Mouse (Mus musculus): ENCODE results near the gene Myh6.
A peak's percentile ranks its signal among the peaks of the same experiment; 100 is the strongest.

Gene Myh6

DNA sequence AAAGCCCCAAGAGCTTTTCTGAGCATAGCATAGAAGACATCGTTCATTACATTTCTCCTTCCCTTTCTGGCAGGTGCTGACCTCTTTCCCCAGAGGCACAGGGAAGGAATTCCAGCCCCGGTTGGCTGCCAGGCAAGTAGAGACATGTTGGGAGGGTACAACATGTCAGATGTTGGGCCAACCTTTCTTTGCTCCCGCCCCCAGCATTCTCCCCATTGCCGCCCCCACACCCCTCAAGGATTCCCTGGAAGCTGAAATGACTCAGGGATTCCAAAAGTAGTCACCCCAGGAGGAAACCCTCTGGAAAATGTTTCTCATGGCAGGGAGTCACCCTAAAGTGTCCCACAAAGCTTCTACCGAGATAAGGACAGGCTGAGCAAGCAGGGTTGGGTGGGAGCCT lies 36.9 kb downstream of the Myh6 start:
- no peak for DNase-seq

DNA sequence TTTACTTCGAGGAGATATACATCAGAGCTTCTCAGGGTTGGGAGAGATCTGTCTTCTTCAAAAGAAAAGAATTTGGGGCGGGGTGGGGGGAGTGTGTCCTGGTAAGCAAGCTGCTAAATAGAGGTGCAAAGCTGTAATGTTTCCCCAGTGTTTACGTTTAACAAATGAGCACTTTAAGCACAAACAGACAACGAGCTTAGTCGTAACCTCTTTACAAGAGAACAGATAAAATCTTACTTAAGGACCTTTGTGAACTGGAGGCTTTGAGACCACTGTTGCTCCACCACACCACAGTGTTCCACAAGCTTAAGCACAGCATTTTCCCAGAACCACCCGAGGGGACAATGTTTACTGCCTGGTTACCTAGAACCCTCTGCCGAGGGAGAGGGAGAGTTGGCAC lies 39.4 kb downstream of the Myh6 start:
- no peak for DNase-seq

DNA sequence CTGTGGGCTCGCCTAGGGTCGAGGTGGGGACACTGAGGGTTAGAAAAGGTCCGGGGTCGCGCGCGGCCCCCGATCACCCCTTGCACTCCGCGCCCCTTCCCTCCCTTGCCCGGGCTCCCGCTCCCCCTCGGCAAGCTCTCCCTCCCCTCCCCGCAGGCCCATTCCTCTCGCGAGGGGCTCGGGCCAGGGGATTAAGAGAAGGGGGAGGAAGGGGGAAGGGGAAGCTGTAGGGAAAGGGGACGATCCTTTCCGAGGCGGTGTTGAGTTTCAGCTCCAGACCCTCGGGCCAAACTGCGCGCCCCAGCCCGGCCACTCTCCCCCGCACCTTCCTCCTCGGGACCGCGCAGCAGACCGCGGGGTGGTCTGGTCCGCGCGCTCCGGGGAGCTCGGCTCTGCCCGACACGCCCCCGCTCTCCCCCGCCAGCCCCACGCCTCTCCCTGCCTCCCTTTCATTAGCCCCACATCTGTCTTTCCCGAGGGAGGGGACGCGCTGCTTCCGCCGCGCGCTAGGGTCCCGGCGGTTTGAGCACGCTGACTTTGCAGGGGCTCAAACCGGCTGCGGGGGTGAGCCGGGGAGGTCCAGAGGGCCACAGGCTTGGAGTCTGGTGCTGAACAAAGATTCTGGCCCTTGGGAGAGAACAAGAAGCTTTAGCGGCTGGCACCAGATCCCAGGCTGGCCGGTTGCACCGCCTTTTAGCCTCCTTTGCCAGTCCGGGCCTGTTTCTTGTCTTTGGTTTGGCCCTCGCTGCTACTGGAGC lies 40.1 kb downstream of the Myh6 start:
- no peak for DNase-seq

GRCm38 (mm10) chr14:54925349-54926342 lies 41.1 kb downstream of the Myh6 start, which contains the start of gene Efs:
Gene Efs (minus strand): TSS chr14:54926126.
- DNase-seq, result no peak

DNA sequence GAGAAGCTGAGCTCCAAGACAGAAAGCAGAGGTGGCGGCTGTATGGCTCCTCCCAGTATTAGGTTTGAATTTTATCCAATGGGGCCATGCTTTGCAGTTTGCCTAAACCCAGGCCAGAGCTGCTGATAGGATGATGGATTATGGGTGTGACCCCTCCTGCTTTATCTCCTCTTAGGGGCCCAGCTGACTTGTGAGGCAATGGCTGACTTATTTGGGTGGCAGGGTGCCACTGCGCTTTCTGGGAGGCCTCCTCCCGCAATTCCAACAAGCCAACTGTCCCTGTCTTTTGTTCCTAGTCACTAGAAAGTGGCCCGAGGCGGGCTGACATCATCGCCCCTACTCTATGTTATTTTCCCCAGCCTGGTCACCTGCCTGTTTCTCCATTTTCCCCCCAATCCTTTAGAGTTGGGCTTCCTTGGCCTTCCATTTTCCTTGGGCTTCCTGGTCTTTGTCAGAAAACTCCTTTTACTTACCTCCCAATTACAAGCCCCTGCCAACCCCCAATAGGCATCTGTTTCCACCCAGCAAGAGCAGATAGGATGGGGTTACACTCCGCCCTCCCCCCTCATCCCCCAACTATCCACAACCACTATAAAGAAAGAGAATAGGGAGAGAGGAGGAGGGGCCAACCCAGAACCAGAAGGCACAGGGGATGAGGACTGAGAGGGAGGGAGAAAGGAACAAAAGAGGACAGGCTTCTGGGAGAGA lies 41.9 kb downstream of the Myh6 start:
- DNase-seq, result no peak

DNA sequence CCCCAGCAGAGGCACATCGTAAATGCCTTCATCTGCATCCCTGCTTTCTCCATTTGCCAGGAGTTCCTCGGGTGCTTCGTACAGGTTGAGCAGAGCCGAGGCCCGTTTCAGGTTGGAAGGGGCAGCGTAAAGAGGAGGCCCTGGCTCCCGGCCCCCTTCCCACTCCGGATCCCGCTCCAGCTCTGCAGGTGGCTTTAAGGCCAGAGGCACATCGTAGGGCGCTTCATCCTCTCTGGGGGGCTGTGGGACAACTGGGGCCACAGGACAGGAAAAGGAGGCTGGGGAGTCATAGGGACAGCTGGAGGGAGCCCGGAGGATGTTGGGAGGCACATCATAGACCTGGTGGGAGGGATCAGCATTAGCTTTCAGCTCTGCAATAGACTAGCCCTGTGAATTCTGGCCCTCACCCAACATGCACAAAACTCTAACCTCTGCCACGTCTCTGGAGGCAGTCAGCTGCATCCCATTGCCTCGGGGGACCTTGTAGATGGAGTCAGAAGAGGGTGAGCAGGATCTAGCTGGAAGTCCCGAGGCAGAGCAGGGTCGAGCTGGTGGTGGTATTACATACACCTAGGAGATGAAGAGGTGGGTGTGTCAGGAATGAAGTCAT lies 46.5 kb downstream of the Myh6 start:
- no peak for DNase-seq

DNA sequence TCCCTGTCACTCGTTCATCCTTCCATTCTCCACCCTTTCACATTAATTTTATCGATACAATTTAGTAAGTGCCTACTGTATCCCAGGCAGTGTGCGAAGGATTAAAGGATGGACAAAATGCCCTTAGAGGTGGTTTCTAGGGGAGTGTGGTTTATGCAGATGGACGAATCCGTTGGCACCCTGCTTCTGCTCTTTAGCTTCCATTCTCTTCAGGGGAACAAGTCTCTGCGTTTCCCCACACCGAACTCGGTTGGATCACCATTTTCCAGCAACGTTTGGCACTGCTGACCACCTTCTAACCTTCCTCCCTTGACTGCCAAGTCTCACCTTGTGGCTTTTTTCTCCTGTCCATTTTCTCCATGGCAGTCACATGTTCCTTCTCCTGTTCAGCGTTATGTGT lies 53.4 kb downstream of the Myh6 start:
- no peak for DNase-seq

DNA sequence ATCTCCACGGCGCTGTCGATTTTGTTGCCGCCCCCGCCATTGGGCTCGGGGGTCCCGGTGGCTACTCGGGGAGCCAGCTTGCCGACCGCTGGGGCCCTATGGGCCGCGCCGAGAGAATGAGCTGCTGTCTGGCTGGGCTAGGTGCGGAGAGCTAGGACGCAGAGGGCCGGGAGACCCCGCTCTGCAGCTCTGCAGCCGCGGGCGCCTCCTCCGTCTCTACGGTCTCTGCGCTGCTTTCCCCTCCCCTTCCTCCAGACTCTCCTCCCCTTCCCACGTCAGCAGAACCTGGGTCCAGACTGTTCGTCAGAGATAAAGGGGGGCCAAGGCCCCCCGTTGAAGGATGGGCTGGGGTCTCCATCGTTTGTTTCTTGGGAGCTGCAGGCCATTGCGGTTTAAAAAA lies 53.8 kb downstream of the Myh6 start, which contains the start of gene Slc22a17:
Gene Slc22a17 (minus strand): TSS at position 247 of the 400 bp plus-strand sequence.
- peak; percentile 55 to 63 for DNase-seq

GRCm38 (mm10) chr14:54912109-54912850 lies 54.4 kb downstream of the Myh6 start:
- DNase-seq, result no peak

DNA sequence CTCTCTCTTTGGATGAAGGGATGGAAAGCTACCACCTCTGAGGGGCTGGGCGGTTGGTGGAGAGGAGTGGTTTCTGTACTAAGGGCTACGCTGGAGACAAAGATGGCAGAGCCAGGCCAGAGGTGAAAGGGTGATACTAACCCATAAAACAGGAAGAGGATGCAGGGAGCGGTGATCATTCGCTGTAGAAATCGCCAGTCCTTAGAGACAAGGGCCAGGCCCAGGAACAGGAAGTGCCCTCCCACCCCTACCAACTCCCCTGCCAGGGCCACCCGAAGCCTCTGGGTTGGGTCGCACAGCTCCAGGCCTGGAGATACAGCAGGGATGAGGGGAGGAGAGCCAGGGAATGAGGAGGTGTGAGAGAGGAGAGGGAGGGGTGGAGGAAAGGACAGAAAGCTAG lies 58.0 kb downstream of the Myh6 start:
- no peak for DNase-seq

- DNase-seq, result no peak
Measured at GRCm38 (mm10) chr14:54903641-54904040, 63.1 kb downstream of the Myh6 start.

DNA sequence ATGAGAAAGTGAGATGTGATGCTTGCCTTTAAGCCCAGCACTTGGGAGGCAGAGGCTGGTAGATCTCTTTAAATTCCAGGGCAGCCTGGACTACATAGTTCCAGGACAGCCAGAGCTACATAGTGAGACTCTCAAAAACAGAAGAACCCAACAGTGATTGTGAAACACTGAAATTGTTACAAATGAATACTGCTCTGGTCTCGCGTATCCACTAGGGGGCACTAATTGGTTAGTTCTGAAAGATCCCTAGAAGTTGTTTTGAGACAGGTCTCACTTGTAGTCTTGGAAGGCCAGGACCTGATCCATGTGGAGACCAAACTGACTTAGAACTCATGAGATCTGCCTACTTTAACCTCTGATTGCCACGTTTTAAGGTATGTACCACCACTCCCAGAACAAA lies 66.3 kb downstream of the Myh6 start:
- peak; percentile 67 to 72 for DNase-seq

GRCm38 (mm10) chr14:54897445-54897844 lies 69.3 kb downstream of the Myh6 start:
- no peak for DNase-seq

DNA sequence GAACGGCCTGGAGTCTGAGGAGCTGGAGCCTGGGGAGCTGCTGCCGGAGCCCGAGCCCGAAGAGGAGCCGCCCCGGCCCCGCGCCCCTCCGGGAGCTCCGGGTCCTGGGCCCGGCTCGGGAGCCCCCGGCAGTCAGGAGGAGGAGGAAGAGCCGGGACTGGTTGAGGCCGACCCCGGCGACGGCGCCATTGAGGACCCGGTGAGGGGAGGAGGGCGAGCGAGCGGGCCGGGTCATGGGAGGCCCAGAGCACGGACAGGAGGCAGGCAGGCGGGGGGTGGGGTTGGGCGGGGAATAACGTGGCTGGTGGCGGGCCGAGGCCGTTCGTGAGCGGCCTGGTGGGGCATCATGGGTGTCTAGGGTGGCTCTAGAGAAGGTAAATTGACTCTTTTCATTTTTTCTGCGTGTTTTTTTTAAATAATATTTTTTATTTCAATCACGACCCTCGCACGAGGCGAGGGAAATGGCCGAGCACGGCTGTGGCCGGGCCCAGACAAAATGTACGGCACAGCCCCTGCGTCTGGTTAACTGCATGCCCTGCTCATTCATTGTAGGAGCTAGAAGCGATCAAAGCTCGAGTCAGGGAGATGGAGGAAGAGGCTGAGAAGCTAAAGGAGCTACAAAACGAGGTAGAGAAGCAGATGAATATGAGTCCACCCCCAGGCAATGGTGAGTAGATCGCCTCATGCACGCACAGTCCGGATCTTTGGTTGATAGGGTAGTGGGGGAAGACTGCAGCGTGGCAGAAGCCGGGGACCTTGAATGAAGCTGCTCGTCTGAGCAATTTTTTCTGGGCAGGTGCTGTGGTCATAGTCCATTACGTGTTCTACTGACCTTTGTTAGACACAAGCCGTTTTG lies 72.2 kb downstream of the Myh6 start:
- peak; percentile 41 to 66 for DNase-seq

GRCm38 (mm10) chr14:54893651-54894181 lies 73.0 kb downstream of the Myh6 start:
- DNase-seq, result peak; percentile 94 to 96

DNA sequence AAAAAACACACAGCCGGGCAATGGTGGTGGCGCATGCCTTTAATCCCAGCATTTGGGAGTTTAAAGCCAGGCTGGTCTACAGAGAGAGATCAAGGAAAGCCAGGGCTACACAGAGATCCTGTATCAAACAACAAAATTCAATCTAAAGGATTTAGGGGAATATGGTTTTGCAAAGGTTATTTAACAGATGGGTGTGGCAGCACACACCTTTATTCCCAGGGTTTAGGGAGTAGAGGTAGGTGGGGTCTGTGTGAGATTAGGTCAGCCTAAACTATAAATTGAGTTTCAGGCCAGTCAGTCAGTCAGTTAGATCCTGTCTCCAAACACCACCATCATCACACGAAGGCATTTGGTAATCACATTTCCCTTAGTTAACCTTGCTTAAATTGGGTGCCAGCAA lies 74.5 kb downstream of the Myh6 start, which contains the start of gene Pabpn1:
Gene Pabpn1 (plus strand): TSS at position 301 of the 400 bp plus-strand sequence.
- no peak for DNase-seq

Measured in B cell, adult 2 months (primary cell).